Mouse (Mus musculus): ENCODE data around the gene 5730522E02Rik. TPM values are rescaled to one million over a fixed set of nuclear protein-coding genes. Genes with fewer than 3 reads are reported as not detected.

Gene 5730522E02Rik
- polyA plus RNA-seq, 1 experiment from 2014 or later = 26.4 TPM

GRCm38 (mm10) chr11:25573408-25574128 lies 637.0 kb downstream of the 5730522E02Rik start:
- H3K9me3 ChIP-seq (ENCODE audit: control insufficient read depth, low read length) = no peaks in the 10 kb centered on the region
- peak; percentile 54 for ATAC-seq
- peak overlapping the region; percentile 63 for H3K27ac ChIP-seq (ENCODE audit: low read length)

GRCm38 (mm10) chr11:25571396-25571795 lies 639.2 kb downstream of the 5730522E02Rik start:
- Histone ChIP-seq H3K9me3 (ENCODE audit: control insufficient read depth, low read length) (no peaks in the 10 kb centered on the region), H3K4me3 (replicated peaks; ENCODE audit: low read length) (no peak overlapping the region), H3K36me3 (ENCODE audit: control insufficient read depth, insufficient read depth) (no peaks in the 10 kb centered on the region), H3K27me3 (replicated peaks; ENCODE audit: control insufficient read depth, insufficient read depth, low read length) (no peaks in the 10 kb centered on the region), H3K4me2 (ENCODE audit: low read length) (no peak overlapping the region), H3K27ac (ENCODE audit: low read length) (no peak overlapping the region), H3K9ac (replicated peaks; ENCODE audit: low read depth, low read length) (no peak overlapping the region), H3K4me1 (replicated peaks; ENCODE audit: control insufficient read depth, insufficient read depth, low read length) (peaks cover 12% of the 10 kb centered on the region)
- ATAC-seq = no peak
- WGBS = 68% methylated on average over 2 of the region's 2 CpGs

More at GRCm38 (mm10) chr11:25573408-25574128, 637.0 kb downstream of the 5730522E02Rik start:
- Histone ChIP-seq H3K27me3 (replicated peaks; ENCODE audit: control insufficient read depth, insufficient read depth, low read length) (no peaks in the 10 kb centered on the region), H3K36me3 (ENCODE audit: control insufficient read depth, insufficient read depth) (no peaks in the 10 kb centered on the region), H3K9ac (replicated peaks; ENCODE audit: low read depth, low read length) (no peak overlapping the region), H3K4me3 (replicated peaks; ENCODE audit: low read length) (no peak overlapping the region), H3K4me2 (ENCODE audit: low read length) (no peak overlapping the region), H3K4me1 (replicated peaks; ENCODE audit: control insufficient read depth, insufficient read depth, low read length) (peaks cover 12% of the 10 kb centered on the region)
- WGBS = 34% methylated on average over 7 of the region's 7 CpGs

Small RNA genes within 50 kb of the gene (microRNA-seq; reads per million reads assigned to microRNA genes)
- gene Mir6372 = not detected

Other genes starting within 250 kb of the 5730522E02Rik start
- gene Fancl, start 175.4 kb upstream of the 5730522E02Rik start, polyA plus RNA-seq (2015; fragmentation: Nextera tagmentation; extraction: Ambion mirVana) = 13.8 and 14.6 TPM in 2 replicates